Mouse (Mus musculus): ENCODE data around the gene Flna.

GRCm38 (mm10) chrX:74273422-74274322, 24.1 kb upstream of the Flna start:
- TF ChIP-seq POLR2A (IDR thresholded peaks at IDR 0.05; ENCODE audit: insufficient read length, low read depth) = peak; percentile 54
- no peak for TF ChIP-seq TCF12 (IDR thresholded peaks at IDR 0.05; ENCODE audit: insufficient read depth, poor library complexity, severe bottlenecking)
- no peak for TF ChIP-seq USF1 (IDR thresholded peaks at IDR 0.05; ENCODE audit: low read depth)
